Mouse (Mus musculus): ENCODE results near the gene Hexim2. TPM values are rescaled to one million over a fixed set of nuclear protein-coding genes. Genes with fewer than 3 reads are reported as not detected.
A peak's percentile ranks its signal among the peaks of the same experiment; 100 is the strongest.

Hexim2 gene
- polyA plus RNA-seq, 1 experiment from 2014 or later = 5.6 TPM

GRCm38 (mm10) chr11:103132576-103133455 is 587 bp downstream of the Hexim2 start:
- Histone ChIP-seq H3K27ac (ENCODE audit: low read depth, low read length) (peak overlapping the region; percentile 98), H3K9me3 (replicated peaks; ENCODE audit: control insufficient read depth, low read length) (no peaks in the 10 kb centered on the region), H3K9ac (ENCODE audit: low read depth, low read length) (peak overlapping the region; percentile 100), H3K27me3 (ENCODE audit: control insufficient read depth, insufficient read depth, low read length) (no peaks in the 10 kb centered on the region), H3K4me3 (ENCODE audit: low read depth, low read length) (peak overlapping the region; percentile 83), H3K4me2 (peak overlapping the region; percentile 80), H3K4me1 (ENCODE audit: control insufficient read depth, insufficient read depth, low read length) (peaks cover 19% of the 10 kb centered on the region), H3K36me3 (ENCODE audit: control insufficient read depth, insufficient read depth, low read length) (no peaks in the 10 kb centered on the region)
- under 1% methylated on average over 52 of the region's 58 CpGs for WGBS (ENCODE audit: insufficient replicate concordance)
- ATAC-seq (replicated peaks; ENCODE audit: insufficient number of reproducible peaks, low FRiP score, low TSS enrichment) = peak; percentile 90

DNA sequence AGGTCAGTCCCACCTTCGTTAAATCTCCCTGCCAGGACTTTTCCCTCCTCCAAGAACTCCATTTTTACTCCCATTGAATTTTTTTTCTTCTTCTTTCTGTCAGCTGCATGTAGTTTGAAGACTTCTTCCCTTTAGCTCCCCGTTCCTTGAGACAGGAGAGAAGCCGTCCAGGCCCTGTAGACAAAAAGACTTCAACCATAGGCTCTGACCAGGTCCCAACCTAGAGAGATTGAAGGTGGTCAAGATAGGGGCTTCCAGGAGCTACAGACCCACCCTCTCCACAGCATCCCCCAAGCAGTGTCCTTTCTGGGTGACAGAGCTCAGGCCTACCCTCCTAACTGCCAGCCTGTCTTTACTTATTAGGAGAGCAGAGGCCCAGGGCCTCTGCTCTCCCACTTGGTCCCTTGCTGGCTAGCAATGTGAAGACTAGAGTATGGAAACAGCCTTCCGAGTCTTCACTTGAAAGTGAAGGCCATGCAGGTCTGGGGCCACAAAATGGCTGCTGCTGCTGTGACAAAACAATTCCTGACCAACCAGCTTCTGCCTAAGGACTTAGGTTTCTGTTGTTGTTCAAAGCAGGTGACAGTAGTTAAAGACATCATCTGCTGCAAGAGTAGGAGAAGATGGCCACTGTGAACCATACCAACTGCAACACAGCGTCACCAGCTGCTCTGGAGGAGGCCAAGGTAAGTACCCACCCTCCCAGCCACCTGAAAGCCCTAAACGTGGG is 1.4 kb downstream of the Hexim2 start:
- peak overlapping the region; percentile 83 for H3K4me3 ChIP-seq (ENCODE audit: low read depth, low read length)
- H3K9me3 ChIP-seq (replicated peaks; ENCODE audit: control insufficient read depth, low read length) = no peaks in the 10 kb centered on the region
- peak overlapping the region; percentile 59 for H3K4me2 ChIP-seq
- H3K9ac ChIP-seq (ENCODE audit: low read depth, low read length) = peak overlapping the region; percentile 65
- peak overlapping the region; percentile 78 for H3K27ac ChIP-seq (ENCODE audit: low read depth, low read length)
- H3K27me3 ChIP-seq (ENCODE audit: control insufficient read depth, insufficient read depth, low read length) = no peaks in the 10 kb centered on the region
- no peak for ATAC-seq (replicated peaks; ENCODE audit: insufficient number of reproducible peaks, low FRiP score, low TSS enrichment)
- H3K4me1 ChIP-seq (ENCODE audit: control insufficient read depth, insufficient read depth, low read length) = peaks cover 19% of the 10 kb centered on the region
- no peaks in the 10 kb centered on the region for H3K36me3 ChIP-seq (ENCODE audit: control insufficient read depth, insufficient read depth, low read length)
- 52% methylated on average over 6 of the region's 6 CpGs for WGBS (ENCODE audit: insufficient replicate concordance)

DNA sequence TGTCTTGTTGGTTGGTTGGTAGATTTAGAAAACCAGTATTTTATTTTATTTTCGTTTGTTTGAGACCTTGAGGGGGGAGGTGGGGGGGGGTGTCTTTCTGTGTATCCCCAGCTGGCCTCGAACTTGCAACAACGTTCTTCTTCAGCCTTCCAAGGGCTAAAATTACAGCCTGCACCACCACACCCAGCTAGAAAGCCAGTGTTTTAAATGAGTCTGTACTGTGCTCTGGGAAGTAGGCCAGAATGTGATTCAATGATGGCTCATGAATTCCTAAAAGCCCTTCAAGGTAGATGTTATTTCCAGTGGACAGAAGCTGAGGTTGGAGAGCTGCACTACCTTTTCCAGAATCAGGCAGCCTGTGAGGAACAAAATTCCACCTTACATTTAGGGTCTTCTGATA is 2.0 kb downstream of the Hexim2 start:
- ATAC-seq (replicated peaks; ENCODE audit: insufficient number of reproducible peaks, low FRiP score, low TSS enrichment) = no peak
- Histone ChIP-seq H3K4me1 (ENCODE audit: control insufficient read depth, insufficient read depth, low read length) (peaks cover 19% of the 10 kb centered on the region), H3K4me3 (ENCODE audit: low read depth, low read length) (no peak overlapping the region), H3K27ac (ENCODE audit: low read depth, low read length) (no peak overlapping the region), H3K27me3 (ENCODE audit: control insufficient read depth, insufficient read depth, low read length) (no peaks in the 10 kb centered on the region), H3K4me2 (peak overlapping the region; percentile 59), H3K9ac (ENCODE audit: low read depth, low read length) (peak overlapping the region; percentile 65; the same call in 1 of the 2 replicates), H3K9me3 (replicated peaks; ENCODE audit: control insufficient read depth, low read length) (no peaks in the 10 kb centered on the region), H3K36me3 (ENCODE audit: control insufficient read depth, insufficient read depth, low read length) (0 out of 2 replicates have a peak, but pooled peaks cover 4% of the 10 kb centered on the region)
- WGBS (ENCODE audit: insufficient replicate concordance) = 77% methylated on average over 3 of the region's 3 CpGs

GRCm38 (mm10) chr11:103136039-103136577 is 3.9 kb downstream of the Hexim2 start:
- Histone ChIP-seq H3K4me1 (ENCODE audit: control insufficient read depth, insufficient read depth, low read length) (peaks cover 23% of the 10 kb centered on the region), H3K36me3 (ENCODE audit: control insufficient read depth, insufficient read depth, low read length) (0 out of 2 replicates have a peak, but pooled peaks cover 8% of the 10 kb centered on the region), H3K27me3 (ENCODE audit: control insufficient read depth, insufficient read depth, low read length) (no peaks in the 10 kb centered on the region), H3K9ac (ENCODE audit: low read depth, low read length) (0 out of 2 replicates have a peak overlapping the region, but pooled peaks have one; percentile 43), H3K4me3 (ENCODE audit: low read depth, low read length) (no peak overlapping the region), H3K27ac (ENCODE audit: low read depth, low read length) (peak overlapping the region; percentile 41; the same call in 1 of the 2 replicates), H3K4me2 (no peak overlapping the region), H3K9me3 (replicated peaks; ENCODE audit: control insufficient read depth, low read length) (no peaks in the 10 kb centered on the region)
- no peak for ATAC-seq (replicated peaks; ENCODE audit: insufficient number of reproducible peaks, low FRiP score, low TSS enrichment)
- WGBS (ENCODE audit: insufficient replicate concordance) = 64% methylated on average over 8 of the region's 8 CpGs

GRCm38 (mm10) chr11:103139951-103140762 is 7.9 kb downstream of the Hexim2 start:
- ATAC-seq (replicated peaks; ENCODE audit: insufficient number of reproducible peaks, low FRiP score, low TSS enrichment) = no peak
- Histone ChIP-seq H3K4me2 (no peak overlapping the region), H3K4me3 (ENCODE audit: low read depth, low read length) (no peak overlapping the region), H3K36me3 (ENCODE audit: control insufficient read depth, insufficient read depth, low read length) (0 out of 2 replicates have a peak, but pooled peaks cover 8% of the 10 kb centered on the region), H3K9me3 (replicated peaks; ENCODE audit: control insufficient read depth, low read length) (no peaks in the 10 kb centered on the region), H3K4me1 (ENCODE audit: control insufficient read depth, insufficient read depth, low read length) (peaks cover 33% of the 10 kb centered on the region), H3K27ac (ENCODE audit: low read depth, low read length) (0 out of 2 replicates have a peak overlapping the region, but pooled peaks have one; percentile 82), H3K9ac (ENCODE audit: low read depth, low read length) (no peak overlapping the region), H3K27me3 (ENCODE audit: control insufficient read depth, insufficient read depth, low read length) (no peaks in the 10 kb centered on the region)
- WGBS (ENCODE audit: insufficient replicate concordance) = 81% methylated on average over 14 of the region's 14 CpGs

DNA sequence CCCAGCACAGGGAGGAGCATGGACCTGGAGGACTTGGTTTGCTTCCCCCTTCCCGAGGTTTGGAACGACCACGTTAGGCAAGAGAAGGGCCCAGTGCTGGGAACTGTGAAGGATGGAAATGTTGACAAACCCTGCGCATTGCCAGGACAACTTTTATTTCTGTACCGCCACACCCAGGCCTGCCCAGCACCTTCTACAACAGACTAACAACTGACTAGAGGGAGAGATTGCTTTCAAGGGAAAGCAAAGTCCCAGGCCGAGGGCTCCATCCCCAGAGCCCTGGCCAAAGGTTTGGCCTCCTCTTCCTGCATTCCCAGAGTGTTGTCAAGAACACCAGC is 8.5 kb downstream of the Hexim2 start:
- peak overlapping the region; percentile 82; the same call in 1 of the 2 replicates for H3K27ac ChIP-seq (ENCODE audit: low read depth, low read length)
- H3K4me3 ChIP-seq (ENCODE audit: low read depth, low read length) = no peak overlapping the region
- no peaks in the 10 kb centered on the region for H3K27me3 ChIP-seq (ENCODE audit: control insufficient read depth, insufficient read depth, low read length)
- no peak overlapping the region for H3K9ac ChIP-seq (ENCODE audit: low read depth, low read length)
- no peaks in the 10 kb centered on the region for H3K9me3 ChIP-seq (replicated peaks; ENCODE audit: control insufficient read depth, low read length)
- ATAC-seq (replicated peaks; ENCODE audit: insufficient number of reproducible peaks, low FRiP score, low TSS enrichment) = no peak
- no peak overlapping the region for H3K4me2 ChIP-seq
- H3K36me3 ChIP-seq (ENCODE audit: control insufficient read depth, insufficient read depth, low read length) = 0 out of 2 replicates have a peak, but pooled peaks cover 8% of the 10 kb centered on the region
- peaks cover 36% of the 10 kb centered on the region for H3K4me1 ChIP-seq (ENCODE audit: control insufficient read depth, insufficient read depth, low read length)
- 54% methylated on average over 6 of the region's 6 CpGs for WGBS (ENCODE audit: insufficient replicate concordance)

- Histone ChIP-seq H3K36me3 (ENCODE audit: control insufficient read depth, insufficient read depth, low read length) (0 out of 2 replicates have a peak, but pooled peaks cover 8% of the 10 kb centered on the region), H3K9me3 (replicated peaks; ENCODE audit: control insufficient read depth, low read length) (no peaks in the 10 kb centered on the region), H3K27me3 (ENCODE audit: control insufficient read depth, insufficient read depth, low read length) (no peaks in the 10 kb centered on the region), H3K9ac (ENCODE audit: low read depth, low read length) (peak overlapping the region; percentile 49; the same call in 1 of the 2 replicates), H3K4me1 (ENCODE audit: control insufficient read depth, insufficient read depth, low read length) (peaks cover 36% of the 10 kb centered on the region), H3K27ac (ENCODE audit: low read depth, low read length) (peak overlapping the region; percentile 82), H3K4me2 (no peak overlapping the region), H3K4me3 (ENCODE audit: low read depth, low read length) (no peak overlapping the region)
- 32% methylated on average over 11 of the region's 11 CpGs for WGBS (ENCODE audit: insufficient replicate concordance)
- 0 out of 2 replicates have a peak, but pooled peaks have one; percentile 19 for ATAC-seq (replicated peaks; ENCODE audit: insufficient number of reproducible peaks, low FRiP score, low TSS enrichment)
Measured at GRCm38 (mm10) chr11:103141101-103141943, 9.1 kb downstream of the Hexim2 start.
